8 mouse cellular contexts compared by ENCODE assay signal in genomic region chr12:56344771-56345314, GRCm38 (mm10). TPM values are rescaled to one million over a fixed set of nuclear protein-coding genes. Genes with fewer than 3 reads are reported as not detected.
DNase-seq lines count a peak whose midpoint lies in the region; ATAC-seq and TF ChIP-seq lines count a peak whose summit lies in the region.

No protein-coding gene starts in this region.

- no peak for TF ChIP-seq CTCF in lung, adult 2 months (IDR thresholded peaks at IDR 0.05; ENCODE audit: insufficient read depth, low read length)
- no peak for TF ChIP-seq CTCF in cortical plate, adult 2 months (IDR thresholded peaks at IDR 0.05; ENCODE audit: extremely low read depth, insufficient read depth, low read length)
- no peak for TF ChIP-seq CTCF in intestine, postnatal 0 days (IDR thresholded peaks at IDR 0.05; ENCODE audit: low read depth)

- DNase-seq in lung, adult 2 months, result no peak
- DNase-seq in lung, postnatal 4 days, result no peak
- DNase-seq in layer of hippocampus, postnatal 14 days (ENCODE audit: low spot score in 2 of 2), result no peak
- DNase-seq in kidney, adult 9 months, result no peak
- no peak for DNase-seq in right cerebral cortex, postnatal 4 days

- peak overlapping the region; percentile 60 for H3K4me2 ChIP-seq in intestine, postnatal 0 days (replicated peaks; ENCODE audit: low read depth)
- peak overlapping the region; percentile 36 for H3K4me2 ChIP-seq in neural tube, embryonic 14.5 days (ENCODE audit: low read depth, low read length)

- H3K27me3 ChIP-seq in intestine, postnatal 0 days (replicated peaks; ENCODE audit: control insufficient read depth, insufficient read depth, low read length), result no peaks in the 10 kb centered on the region
- H3K27me3 ChIP-seq in neural tube, embryonic 14.5 days (ENCODE audit: control insufficient read depth, insufficient read depth, low read length), result no peaks in the 10 kb centered on the region

- no peak overlapping the region for H3K27ac ChIP-seq in cortical plate, adult 2 months (ENCODE audit: insufficient read depth, low read length)
- H3K27ac ChIP-seq in intestine, postnatal 0 days (ENCODE audit: low read depth, low read length), result no peak overlapping the region
- H3K27ac ChIP-seq in neural tube, embryonic 14.5 days (ENCODE audit: low read depth, low read length), result no peak overlapping the region

- no peaks in the 10 kb centered on the region for H3K9me3 ChIP-seq in intestine, postnatal 0 days (ENCODE audit: control insufficient read depth)
- H3K9me3 ChIP-seq in neural tube, embryonic 14.5 days (ENCODE audit: control insufficient read depth, low read length), result no peaks in the 10 kb centered on the region

- H3K4me3 ChIP-seq in lung, adult 2 months (replicated peaks; ENCODE audit: extremely low read depth, low read depth, low read length), result peak overlapping the region; percentile 98
- peak overlapping the region; percentile 73 for H3K4me3 ChIP-seq in cortical plate, adult 2 months (ENCODE audit: insufficient read depth, low read length)
- H3K4me3 ChIP-seq in intestine, postnatal 0 days (ENCODE audit: low read depth, low read length), result peak overlapping the region; percentile 69
- H3K4me3 ChIP-seq in neural tube, embryonic 14.5 days (ENCODE audit: low read depth, low read length), result peak overlapping the region; percentile 82

- TF ChIP-seq POLR2A in lung, adult 2 months (IDR thresholded peaks at IDR 0.05; ENCODE audit: borderline replicate concordance, extremely low read depth, low read depth, low read length), result no peak
- no peak for TF ChIP-seq POLR2A in cortical plate, adult 2 months (IDR thresholded peaks at IDR 0.05; ENCODE audit: extremely low read depth, insufficient read depth, low read length)

- H3K9ac ChIP-seq in intestine, postnatal 0 days (ENCODE audit: low read depth, low read length), result peak overlapping the region; percentile 79
- peak overlapping the region; percentile 86 for H3K9ac ChIP-seq in neural tube, embryonic 14.5 days (replicated peaks; ENCODE audit: low read depth, low read length)

- H3K4me1 ChIP-seq in lung, adult 2 months (ENCODE audit: control insufficient read depth, insufficient read depth, low read length), result no peaks in the 10 kb centered on the region; the same call in 1 of the 2 replicates
- no peaks in the 10 kb centered on the region for H3K4me1 ChIP-seq in cortical plate, adult 2 months (ENCODE audit: control insufficient read depth, insufficient read depth, low read length)
- no peaks in the 10 kb centered on the region for H3K4me1 ChIP-seq in intestine, postnatal 0 days (replicated peaks; ENCODE audit: control insufficient read depth, insufficient read depth, low read length)
- 0 out of 2 replicates have a peak, but pooled peaks cover 4% of the 10 kb centered on the region for H3K4me1 ChIP-seq in neural tube, embryonic 14.5 days (ENCODE audit: control insufficient read depth, insufficient read depth, low read length)

- ATAC-seq in intestine, postnatal 0 days, result no peak
- no peak for ATAC-seq in neural tube, embryonic 14.5 days (ENCODE audit: low read depth)

- WGBS in lung, adult 2 months, result 2% methylated on average over 5 of the region's 5 CpGs
- 1% methylated on average over 5 of the region's 5 CpGs for WGBS in intestine, postnatal 0 days
- WGBS in neural tube, embryonic 14.5 days, result under 1% methylated on average over 5 of the region's 5 CpGs

- H3K36me3 ChIP-seq in intestine, postnatal 0 days (ENCODE audit: control insufficient read depth, insufficient read depth), result no peaks in the 10 kb centered on the region; the same call in 1 of the 2 replicates
- no peaks in the 10 kb centered on the region for H3K36me3 ChIP-seq in neural tube, embryonic 14.5 days (ENCODE audit: control insufficient read depth, insufficient read depth, low read length)

RNA-seq across cellular contexts. Expression of gene Mbip, which starts 0.9 kb away (rescaled TPM):
- 30.3 and 37.8 TPM in 2 replicates for polyA plus RNA-seq in lung, adult 2 months (2012; rRNA removed)
- 36.6 and 37.2 TPM in 2 replicates for polyA plus RNA-seq in cortical plate, adult 2 months (2012; rRNA removed)
- polyA plus RNA-seq in intestine, postnatal 0 days (2015; fragmentation: Nextera tagmentation; extraction: Ambion mirVana), result 11.4 TPM in 2 replicates
- polyA plus RNA-seq in neural tube, embryonic 14.5 days (2014; fragmentation: Nextera tagmentation; extraction: Ambion mirVana), result 46.8 and 50.1 TPM in 2 replicates
- total RNA-seq in layer of hippocampus, postnatal 14 days (2021), result 10 to 100 TPM; 17.1 to 23.4 TPM
